Mouse (Mus musculus): ENCODE data around the gene Helz.

The Helz gene

DNA sequence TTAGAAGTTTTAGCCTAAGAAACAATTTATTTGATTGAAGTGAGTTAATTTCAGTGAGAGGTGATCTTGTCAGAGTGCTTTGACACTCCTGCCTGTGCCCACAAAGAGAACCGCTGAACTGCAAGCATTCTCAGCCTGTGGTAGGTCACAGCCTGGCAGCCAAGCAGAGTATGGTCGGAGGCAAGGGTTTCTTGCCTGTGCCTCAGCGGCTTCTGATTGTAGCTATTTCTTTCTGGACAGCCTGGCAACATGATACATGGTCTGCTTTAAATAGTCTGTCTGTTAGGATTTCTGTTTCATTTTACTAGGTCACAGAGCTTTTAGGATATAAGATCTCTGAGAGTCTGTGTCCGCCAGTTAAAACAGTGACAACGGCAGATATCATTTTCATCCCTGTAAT, 114.9 kb downstream of the Helz start:
- ATAC-seq (ENCODE audit: insufficient number of reproducible peaks, low FRiP score, low TSS enrichment): no peak

DNA sequence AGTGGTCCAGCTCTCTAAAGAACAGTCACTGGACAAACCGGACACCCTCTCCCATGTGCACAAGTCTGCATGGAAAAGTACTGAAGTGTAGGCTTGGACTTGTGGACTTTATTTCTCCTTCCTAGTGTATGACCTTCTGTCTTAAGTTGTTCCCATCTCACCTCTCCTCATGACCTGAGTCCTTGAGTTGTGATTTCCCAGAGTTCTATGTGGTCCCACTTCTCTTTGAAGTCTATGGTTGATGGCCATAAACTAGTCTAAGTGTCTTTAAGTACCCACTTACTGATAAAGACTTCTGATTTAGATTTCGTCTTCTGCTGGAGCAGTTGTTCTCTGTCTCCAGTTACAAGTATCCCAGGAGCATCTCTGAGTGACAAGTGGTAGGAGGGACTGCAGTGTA, 119.8 kb downstream of the Helz start:
- ATAC-seq (ENCODE audit: insufficient number of reproducible peaks, low FRiP score, low TSS enrichment): no peak

- ATAC-seq (ENCODE audit: insufficient number of reproducible peaks, low FRiP score, low TSS enrichment): no peak
Observed at GRCm38 (mm10) chr11:107668223-107668622, 120.5 kb downstream of the Helz start.

DNA sequence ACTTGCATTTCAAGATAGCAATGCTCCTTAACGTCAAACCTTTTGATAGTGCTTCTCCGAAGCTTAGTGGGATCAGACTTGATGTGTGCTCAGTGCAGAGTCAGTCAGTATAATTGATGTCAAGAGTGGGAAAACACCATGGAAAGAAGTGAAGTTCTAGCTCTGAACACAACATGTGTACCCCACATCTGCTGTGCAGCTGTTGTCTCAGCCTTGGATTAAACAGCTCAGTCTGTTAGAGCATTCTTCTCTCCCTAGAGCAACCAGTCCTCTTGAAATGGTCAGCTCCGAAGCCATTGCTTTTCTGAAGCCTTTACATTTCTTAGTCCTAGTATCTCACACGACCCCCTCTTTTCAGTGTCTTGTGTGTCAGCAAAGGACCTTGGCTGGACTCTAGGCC, 121.2 kb downstream of the Helz start:
- no peak for ATAC-seq (ENCODE audit: insufficient number of reproducible peaks, low FRiP score, low TSS enrichment)

- no peak for ATAC-seq (ENCODE audit: insufficient number of reproducible peaks, low FRiP score, low TSS enrichment)
Observed at GRCm38 (mm10) chr11:107674006-107674405, 126.3 kb downstream of the Helz start.

DNA sequence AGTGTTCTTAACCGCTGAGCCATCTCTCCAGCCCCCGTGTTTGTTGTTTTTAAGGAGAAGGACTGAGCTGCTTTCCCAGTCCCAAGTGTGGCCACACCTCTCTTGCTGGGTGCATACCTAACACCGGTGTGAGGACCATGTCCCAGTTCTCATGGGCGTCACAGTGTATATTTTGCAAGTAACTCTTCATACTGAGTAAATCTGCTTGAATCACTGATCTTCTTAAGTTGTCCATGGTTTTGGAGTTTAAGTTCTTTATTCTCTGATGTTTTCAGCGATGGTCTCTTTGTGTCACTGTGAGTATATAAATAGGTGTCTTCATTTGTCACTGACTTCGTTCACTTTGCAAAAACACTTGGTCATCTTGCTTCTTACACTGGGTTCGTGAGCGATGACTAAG, 126.9 kb downstream of the Helz start:
- ATAC-seq (ENCODE audit: insufficient number of reproducible peaks, low FRiP score, low TSS enrichment): no peak

DNA sequence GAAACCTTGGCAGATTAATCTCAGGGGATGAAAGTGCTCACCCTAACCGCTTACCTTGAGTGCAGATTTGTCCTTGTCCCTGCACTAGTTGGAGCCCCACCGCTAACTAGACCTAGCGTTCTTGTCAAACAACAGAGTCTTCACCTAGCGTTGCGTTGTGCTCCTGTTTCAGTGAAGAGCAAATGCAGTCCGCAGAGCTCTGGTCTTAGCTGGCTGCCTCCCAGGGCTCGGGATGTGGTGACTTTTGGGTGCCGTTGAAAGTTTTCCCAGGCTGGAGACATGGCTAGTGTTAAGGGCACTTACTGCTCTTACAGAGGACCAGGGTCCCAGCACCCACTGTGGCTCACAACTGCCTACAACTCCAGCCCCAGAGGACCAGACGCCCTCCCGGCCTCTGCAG, 127.5 kb downstream of the Helz start:
- no peak for ATAC-seq (ENCODE audit: insufficient number of reproducible peaks, low FRiP score, low TSS enrichment)

DNA sequence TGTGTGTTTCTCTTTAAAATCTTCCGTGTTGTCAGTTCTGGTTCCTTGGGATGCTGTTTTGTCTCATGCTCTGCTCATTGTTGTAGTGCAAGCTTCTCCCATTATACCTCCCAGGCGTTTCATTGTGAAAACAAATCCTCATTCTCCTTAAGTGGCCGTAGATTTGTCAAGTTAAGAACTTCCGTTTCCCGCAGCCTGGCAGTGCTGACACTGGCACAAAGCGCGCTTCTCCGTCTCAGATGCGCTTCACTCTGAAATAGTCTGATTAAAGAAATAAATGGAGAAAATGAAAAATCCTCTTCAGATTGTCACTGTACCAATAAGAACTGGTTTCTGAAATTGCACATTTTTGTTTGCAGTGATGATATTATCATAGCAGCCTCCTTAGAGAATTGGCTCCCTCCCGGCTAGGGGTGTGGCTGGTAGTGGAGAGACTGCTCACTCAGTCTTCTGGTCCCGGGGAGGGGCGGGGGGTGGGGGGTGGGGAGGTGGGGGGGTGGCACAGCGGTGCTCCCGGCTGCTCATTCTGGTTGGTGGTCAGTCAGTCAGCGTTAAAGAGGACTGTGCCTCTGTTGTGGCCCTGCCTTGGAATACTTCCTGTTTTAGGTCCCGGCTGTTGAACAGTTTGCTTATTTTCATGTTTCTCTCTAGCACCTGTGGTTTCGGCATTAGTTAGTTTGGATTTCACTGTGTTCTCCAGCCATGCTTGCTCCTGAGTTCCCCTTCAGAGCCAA, 128.6 kb downstream of the Helz start:
- ATAC-seq (ENCODE audit: insufficient number of reproducible peaks, low FRiP score, low TSS enrichment): no peak

GRCm38 (mm10) chr11:107682694-107683355, 135.1 kb downstream of the Helz start:
- ATAC-seq (ENCODE audit: insufficient number of reproducible peaks, low FRiP score, low TSS enrichment): no peak

GRCm38 (mm10) chr11:107683544-107684465, 136.1 kb downstream of the Helz start:
- ATAC-seq (ENCODE audit: insufficient number of reproducible peaks, low FRiP score, low TSS enrichment): no peak

DNA sequence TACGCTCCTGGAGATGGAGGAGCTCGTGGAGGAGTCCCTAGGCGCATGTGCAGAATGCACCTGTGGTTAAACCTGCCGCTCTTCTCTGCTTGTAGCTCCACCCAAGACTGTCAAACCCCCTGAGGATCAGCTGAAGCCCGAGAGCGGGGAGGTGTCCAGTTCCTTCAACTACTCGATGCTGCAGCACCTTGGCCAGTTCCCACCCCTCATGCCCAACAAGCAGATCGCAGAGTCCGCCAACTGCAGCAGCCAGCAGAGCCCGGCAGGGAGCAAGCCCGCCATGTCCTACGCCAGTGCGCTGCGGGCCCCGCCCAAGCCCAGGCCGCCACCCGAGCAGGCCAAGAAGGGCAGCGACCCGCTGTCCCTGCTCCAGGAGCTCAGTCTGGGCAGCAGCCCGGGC, 138.6 kb downstream of the Helz start:
- no peak for ATAC-seq (ENCODE audit: insufficient number of reproducible peaks, low FRiP score, low TSS enrichment)

GRCm38 (mm10) chr11:107688480-107688879, 140.8 kb downstream of the Helz start:
- ATAC-seq (ENCODE audit: insufficient number of reproducible peaks, low FRiP score, low TSS enrichment): no peak

DNA sequence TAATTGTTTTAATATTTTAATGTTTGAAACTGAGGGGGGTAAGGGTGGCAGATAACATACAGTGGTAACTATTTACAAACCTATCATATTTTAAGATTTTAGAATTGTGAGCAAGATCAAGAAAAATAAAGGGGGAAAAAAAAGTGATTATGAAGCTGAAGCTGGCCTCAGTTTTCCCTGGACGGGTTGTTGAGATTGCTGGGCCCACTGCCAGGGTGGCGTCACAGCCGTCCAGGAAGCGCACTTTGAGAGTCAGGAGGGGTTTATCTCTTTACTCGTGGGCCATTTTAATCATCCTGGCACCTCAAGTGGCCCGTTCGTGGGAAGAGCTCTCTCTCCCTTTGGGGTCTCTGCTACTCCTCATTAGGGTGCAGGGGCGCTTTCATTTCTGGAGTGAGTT, 143.8 kb downstream of the Helz start:
- no peak for ATAC-seq (ENCODE audit: insufficient number of reproducible peaks, low FRiP score, low TSS enrichment)

GRCm38 (mm10) chr11:107693338-107693737, 145.6 kb downstream of the Helz start:
- ATAC-seq (ENCODE audit: insufficient number of reproducible peaks, low FRiP score, low TSS enrichment): no peak

- ATAC-seq (ENCODE audit: insufficient number of reproducible peaks, low FRiP score, low TSS enrichment): no peak
Observed at GRCm38 (mm10) chr11:107699967-107700366, 152.2 kb downstream of the Helz start.

DNA sequence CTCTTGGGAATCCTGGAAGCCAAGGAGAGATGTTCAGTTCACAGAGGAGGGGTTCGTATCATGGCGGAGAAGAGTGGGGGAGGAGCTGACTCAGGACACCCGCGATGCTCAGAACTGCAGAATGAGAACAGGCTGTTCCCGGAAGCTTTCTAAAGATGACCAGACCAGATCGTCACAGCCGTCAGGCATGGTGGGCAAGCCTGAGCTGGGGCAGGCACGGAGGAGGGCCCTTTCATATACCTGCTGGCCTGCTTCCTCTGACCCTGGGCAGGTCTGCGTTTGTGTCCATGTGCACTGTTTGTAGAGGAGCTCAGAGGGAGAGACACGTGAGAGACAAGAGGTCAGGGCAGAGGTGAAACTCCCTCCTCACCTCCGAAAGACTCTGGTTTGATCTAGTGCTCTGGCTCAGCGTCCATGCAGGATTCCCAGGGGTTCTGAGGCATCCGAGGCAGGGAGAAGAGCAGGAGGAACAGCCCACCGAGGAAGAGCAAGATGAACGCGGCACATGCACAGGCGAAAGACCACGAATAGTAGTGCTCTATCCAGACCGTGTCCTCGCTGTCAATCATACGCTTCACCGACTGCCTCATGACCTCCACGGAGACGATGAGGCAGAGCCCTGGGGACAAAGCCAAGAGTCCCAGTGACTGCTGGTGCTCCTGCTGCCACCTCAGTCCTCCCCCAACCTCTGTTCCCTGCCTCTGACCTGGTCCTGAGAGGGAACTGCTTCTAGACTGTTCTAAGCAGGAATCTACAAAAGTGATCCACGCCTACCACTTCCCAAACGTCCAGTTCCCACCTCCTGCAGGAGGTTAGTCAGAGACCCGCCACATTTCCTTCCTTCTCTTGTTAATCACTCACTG, 155.8 kb downstream of the Helz start:
- ATAC-seq (ENCODE audit: insufficient number of reproducible peaks, low FRiP score, low TSS enrichment): no peak

GRCm38 (mm10) chr11:107705060-107705459, 157.3 kb downstream of the Helz start:
- no peak for ATAC-seq (ENCODE audit: insufficient number of reproducible peaks, low FRiP score, low TSS enrichment)

GRCm38 (mm10) chr11:107705476-107706074, 157.8 kb downstream of the Helz start:
- peak; percentile 50 for ATAC-seq (ENCODE audit: insufficient number of reproducible peaks, low FRiP score, low TSS enrichment)

DNA sequence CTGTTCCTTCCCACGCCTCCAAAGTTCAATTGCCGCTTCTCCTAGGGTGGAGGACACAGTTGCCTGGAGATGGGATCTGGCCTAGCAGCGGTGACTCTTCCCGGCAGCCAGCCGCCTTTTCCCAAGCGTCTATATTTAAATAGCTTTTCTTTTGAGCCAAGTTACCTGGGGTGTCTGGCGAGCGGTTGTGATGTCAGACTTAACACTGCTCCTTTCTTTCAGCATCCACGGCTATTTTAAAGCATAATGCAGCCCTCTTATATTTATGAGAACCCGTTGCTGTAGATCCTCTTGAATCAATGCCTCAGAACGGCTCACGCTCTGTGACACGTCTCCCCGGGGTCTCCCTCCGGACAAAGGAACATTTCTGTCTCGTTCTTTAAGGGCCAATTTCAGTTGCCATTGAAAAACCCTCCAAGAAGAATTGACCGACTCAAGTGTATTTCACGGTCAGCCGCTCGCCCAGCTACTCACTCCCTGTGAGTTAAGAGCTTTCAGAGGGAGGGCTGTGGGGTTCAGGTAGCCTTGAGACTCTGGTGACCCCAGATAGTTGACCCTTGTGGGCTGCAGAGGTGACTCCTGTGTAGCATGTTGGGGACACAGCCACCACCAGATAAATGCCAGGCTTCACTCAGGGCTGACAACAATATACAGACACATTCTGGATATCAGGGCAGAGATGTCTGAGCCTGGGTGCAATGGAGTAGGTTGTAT, 160.3 kb downstream of the Helz start:
- no peak for ATAC-seq (ENCODE audit: insufficient number of reproducible peaks, low FRiP score, low TSS enrichment)
